Mouse (Mus musculus): Measurements from ENCODE around the gene Pde8b.

Gene Pde8b

DNA sequence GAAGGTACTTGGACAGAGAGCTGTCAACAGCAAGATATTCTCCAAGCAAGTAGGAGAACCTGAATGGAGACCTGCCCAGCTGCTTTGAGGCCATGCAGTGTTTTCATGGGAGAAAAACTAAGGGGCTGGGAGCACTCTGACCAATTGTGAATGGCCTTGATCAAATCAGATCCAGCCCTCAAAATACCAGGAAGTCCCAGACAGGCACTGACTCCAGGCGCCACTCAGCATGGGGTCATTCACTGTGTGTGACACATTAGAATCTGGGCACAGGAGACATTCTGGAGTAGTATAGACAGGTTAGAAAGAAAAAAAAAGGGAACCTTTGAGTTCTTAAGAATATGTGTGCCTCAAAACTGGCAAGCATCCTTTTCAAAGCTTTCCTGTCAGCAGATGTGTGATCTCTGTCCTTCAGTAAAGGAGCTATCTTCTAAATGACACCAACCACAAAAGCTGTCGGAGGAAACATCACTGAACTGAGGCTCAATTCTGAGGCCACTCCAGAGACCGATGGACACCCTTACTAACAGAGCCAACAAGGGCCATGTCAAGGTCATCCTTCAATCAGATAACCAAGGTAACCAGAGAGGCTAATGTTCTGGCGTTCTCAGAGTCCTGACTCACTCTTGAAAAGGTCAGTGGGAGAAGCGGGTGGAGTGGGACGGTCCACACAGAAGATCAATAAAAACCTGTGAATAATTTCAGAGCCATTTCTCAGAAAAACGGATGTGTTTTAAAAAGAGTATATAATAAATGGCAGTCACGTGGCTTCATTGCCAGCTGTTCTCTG, 151.0 kb downstream of the Pde8b start:
- Histone ChIP-seq H3K27me3 (ENCODE audit: insufficient read depth, low read length) (no peaks in the 10 kb centered on the region), H3K4me3 (replicated peaks; ENCODE audit: low read length) (no peak overlapping the region), H3K4me1 (replicated peaks; ENCODE audit: low read depth, low read length) (no peaks in the 10 kb centered on the region), H3K36me3 (ENCODE audit: insufficient read depth, low read length) (no peaks in the 10 kb centered on the region), H3K9me3 (ENCODE audit: low read length) (no peaks in the 10 kb centered on the region)
- no peak for TF ChIP-seq POU5F1 (IDR thresholded peaks at IDR 0.05; ENCODE audit: borderline replicate concordance, low read length)
- TF ChIP-seq CTCF (conservative IDR thresholded peaks at IDR 0.05; ENCODE audit: low read length) = no peak
- no peak for TF ChIP-seq NANOG (IDR thresholded peaks at IDR 0.05; ENCODE audit: borderline replicate concordance, low read length)

DNA sequence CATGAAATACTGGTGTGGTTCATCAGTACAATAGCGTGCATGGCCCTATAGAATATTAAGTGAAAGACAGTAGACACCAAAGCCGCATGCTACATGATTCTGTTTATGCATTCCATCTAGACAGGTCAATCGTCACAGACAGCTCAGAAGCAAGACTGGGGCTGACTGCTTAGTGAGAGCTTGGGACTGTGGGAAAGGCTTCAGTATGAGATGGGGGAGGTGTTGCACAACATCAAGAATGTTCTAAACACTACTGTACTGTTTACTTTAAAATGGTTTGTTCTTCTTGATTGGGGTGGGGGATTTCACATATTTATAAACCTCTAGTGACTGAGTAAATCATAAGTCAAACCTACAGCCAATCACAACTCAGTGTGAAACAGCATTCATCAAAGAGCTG, 153.5 kb downstream of the Pde8b start:
- Histone ChIP-seq H3K9me3 (ENCODE audit: low read length) (no peaks in the 10 kb centered on the region), H3K27me3 (ENCODE audit: insufficient read depth, low read length) (no peaks in the 10 kb centered on the region), H3K36me3 (ENCODE audit: insufficient read depth, low read length) (no peaks in the 10 kb centered on the region), H3K4me3 (replicated peaks; ENCODE audit: low read length) (no peak overlapping the region), H3K4me1 (replicated peaks; ENCODE audit: low read depth, low read length) (no peaks in the 10 kb centered on the region)
- TF ChIP-seq POU5F1 (IDR thresholded peaks at IDR 0.05; ENCODE audit: borderline replicate concordance, low read length) (no peak), NANOG (IDR thresholded peaks at IDR 0.05; ENCODE audit: borderline replicate concordance, low read length) (no peak), CTCF (conservative IDR thresholded peaks at IDR 0.05; ENCODE audit: low read length) (no peak)

GRCm38 (mm10) chr13:95095860-95096259, 154.3 kb downstream of the Pde8b start:
- no peaks in the 10 kb centered on the region for H3K9me3 ChIP-seq (ENCODE audit: low read length)
- no peaks in the 10 kb centered on the region for H3K27me3 ChIP-seq (ENCODE audit: insufficient read depth, low read length)
- no peak overlapping the region for H3K4me3 ChIP-seq (replicated peaks; ENCODE audit: low read length)
- TF ChIP-seq POU5F1 (IDR thresholded peaks at IDR 0.05; ENCODE audit: borderline replicate concordance, low read length) (no peak), NANOG (IDR thresholded peaks at IDR 0.05; ENCODE audit: borderline replicate concordance, low read length) (no peak), CTCF (conservative IDR thresholded peaks at IDR 0.05; ENCODE audit: low read length) (no peak)
- H3K4me1 ChIP-seq (replicated peaks; ENCODE audit: low read depth, low read length) = no peaks in the 10 kb centered on the region
- H3K36me3 ChIP-seq (ENCODE audit: insufficient read depth, low read length) = no peaks in the 10 kb centered on the region

- TF ChIP-seq CTCF (conservative IDR thresholded peaks at IDR 0.05; ENCODE audit: low read length) (no peak), NANOG (IDR thresholded peaks at IDR 0.05; ENCODE audit: borderline replicate concordance, low read length) (no peak), POU5F1 (IDR thresholded peaks at IDR 0.05; ENCODE audit: borderline replicate concordance, low read length) (no peak)
- Histone ChIP-seq H3K9me3 (ENCODE audit: low read length) (no peaks in the 10 kb centered on the region), H3K36me3 (ENCODE audit: insufficient read depth, low read length) (no peaks in the 10 kb centered on the region), H3K27me3 (ENCODE audit: insufficient read depth, low read length) (no peaks in the 10 kb centered on the region), H3K4me3 (replicated peaks; ENCODE audit: low read length) (no peak overlapping the region), H3K4me1 (replicated peaks; ENCODE audit: low read depth, low read length) (no peaks in the 10 kb centered on the region)
These were observed 158.3 kb downstream of the Pde8b start for GRCm38 (mm10) chr13:95091546-95092445.

- Histone ChIP-seq H3K9me3 (ENCODE audit: low read length) (no peaks in the 10 kb centered on the region), H3K36me3 (ENCODE audit: insufficient read depth, low read length) (no peaks in the 10 kb centered on the region), H3K4me1 (replicated peaks; ENCODE audit: low read depth, low read length) (no peaks in the 10 kb centered on the region), H3K4me3 (replicated peaks; ENCODE audit: low read length) (no peak overlapping the region), H3K27me3 (ENCODE audit: insufficient read depth, low read length) (no peaks in the 10 kb centered on the region)
- TF ChIP-seq CTCF (conservative IDR thresholded peaks at IDR 0.05; ENCODE audit: low read length) (no peak), NANOG (IDR thresholded peaks at IDR 0.05; ENCODE audit: borderline replicate concordance, low read length) (no peak), POU5F1 (IDR thresholded peaks at IDR 0.05; ENCODE audit: borderline replicate concordance, low read length) (no peak)
These were observed 162.8 kb downstream of the Pde8b start for GRCm38 (mm10) chr13:95087358-95087787.

DNA sequence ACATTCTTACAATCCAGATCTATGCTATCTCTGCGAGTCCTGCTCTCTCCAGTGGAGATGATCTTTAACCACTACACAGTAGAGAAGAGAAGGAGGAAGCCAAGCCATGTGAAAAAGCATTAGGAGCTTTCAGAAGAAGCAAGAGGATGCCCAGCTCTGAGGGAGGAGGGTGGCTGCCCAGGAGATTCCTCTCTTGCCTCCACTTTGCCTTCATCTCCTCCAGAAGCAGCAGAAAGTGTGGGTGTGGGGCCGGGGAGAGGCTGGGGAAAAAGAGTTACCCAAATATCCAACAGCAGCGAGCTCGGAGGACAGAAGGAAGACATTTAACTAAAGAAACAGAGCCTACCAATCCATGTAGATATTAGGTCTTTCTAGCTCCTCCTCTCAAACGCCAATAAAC, 164.1 kb downstream of the Pde8b start:
- H3K9me3 ChIP-seq (ENCODE audit: low read length) = no peaks in the 10 kb centered on the region
- no peak overlapping the region for H3K4me3 ChIP-seq (replicated peaks; ENCODE audit: low read length)
- TF ChIP-seq NANOG (IDR thresholded peaks at IDR 0.05; ENCODE audit: borderline replicate concordance, low read length) (no peak), CTCF (conservative IDR thresholded peaks at IDR 0.05; ENCODE audit: low read length) (no peak), POU5F1 (IDR thresholded peaks at IDR 0.05; ENCODE audit: borderline replicate concordance, low read length) (no peak)
- H3K36me3 ChIP-seq (ENCODE audit: insufficient read depth, low read length) = no peaks in the 10 kb centered on the region
- no peaks in the 10 kb centered on the region for H3K27me3 ChIP-seq (ENCODE audit: insufficient read depth, low read length)
- no peaks in the 10 kb centered on the region for H3K4me1 ChIP-seq (replicated peaks; ENCODE audit: low read depth, low read length)

GRCm38 (mm10) chr13:95082611-95083010, 167.5 kb downstream of the Pde8b start:
- TF ChIP-seq CTCF (conservative IDR thresholded peaks at IDR 0.05; ENCODE audit: low read length) (no peak), NANOG (IDR thresholded peaks at IDR 0.05; ENCODE audit: borderline replicate concordance, low read length) (no peak), POU5F1 (IDR thresholded peaks at IDR 0.05; ENCODE audit: borderline replicate concordance, low read length) (no peak)
- Histone ChIP-seq H3K36me3 (ENCODE audit: insufficient read depth, low read length) (no peaks in the 10 kb centered on the region), H3K9me3 (ENCODE audit: low read length) (no peaks in the 10 kb centered on the region), H3K27me3 (ENCODE audit: insufficient read depth, low read length) (no peaks in the 10 kb centered on the region), H3K4me3 (replicated peaks; ENCODE audit: low read length) (no peak overlapping the region), H3K4me1 (replicated peaks; ENCODE audit: low read depth, low read length) (no peaks in the 10 kb centered on the region)

DNA sequence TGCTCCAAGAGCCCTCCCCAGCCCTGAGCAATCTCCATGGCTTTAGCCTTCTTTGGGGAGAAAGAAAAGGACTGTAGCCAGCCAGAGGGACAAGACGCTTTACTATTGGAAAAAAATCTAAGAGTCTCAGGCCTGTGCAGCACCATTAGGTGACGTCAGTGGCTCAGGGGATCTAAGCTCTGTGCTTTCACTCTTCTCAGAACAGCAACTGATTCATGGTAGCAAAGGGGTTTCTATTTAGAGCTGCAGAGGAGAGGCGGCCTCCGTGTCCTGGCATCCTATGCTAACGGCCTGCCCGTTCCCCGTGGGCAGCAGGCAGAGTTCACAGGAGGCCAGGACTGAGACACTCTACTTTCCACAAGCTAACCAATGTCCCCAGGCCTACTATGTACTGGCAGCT, 169.1 kb downstream of the Pde8b start:
- no peaks in the 10 kb centered on the region for H3K4me1 ChIP-seq (replicated peaks; ENCODE audit: low read depth, low read length)
- TF ChIP-seq NANOG (IDR thresholded peaks at IDR 0.05; ENCODE audit: borderline replicate concordance, low read length) = no peak
- TF ChIP-seq CTCF (conservative IDR thresholded peaks at IDR 0.05; ENCODE audit: low read length) = no peak
- no peak for TF ChIP-seq POU5F1 (IDR thresholded peaks at IDR 0.05; ENCODE audit: borderline replicate concordance, low read length)
- H3K4me3 ChIP-seq (replicated peaks; ENCODE audit: low read length) = no peak overlapping the region
- no peaks in the 10 kb centered on the region for H3K9me3 ChIP-seq (ENCODE audit: low read length)
- no peaks in the 10 kb centered on the region for H3K36me3 ChIP-seq (ENCODE audit: insufficient read depth, low read length)
- H3K27me3 ChIP-seq (ENCODE audit: insufficient read depth, low read length) = no peaks in the 10 kb centered on the region
